Mouse (Mus musculus) forebrain, postnatal 0 days (tissue): Measurements from ENCODE around the gene Gm3573. TPM values are rescaled to one million over a fixed set of nuclear protein-coding genes. Genes with fewer than 3 reads are reported as not detected.
"Not testable (repeated sequence)": the region's sequence is repeated elsewhere in the genome, so short reads cannot be mapped to it uniquely, and the experiment has no call there.

ENCODE experiments used
- ATAC-seq: fragments of 200-750 bp; cut with Nextera tagmentation; 2 replicates; pipeline ENCODE4 v1.8.0; 2017; ENCODE audit warnings: mild to moderate bottlenecking, moderate library complexity
- DNase-seq: peaks from one replicate; pipeline ENCODE4 v3.0.0-alpha.2; 2015
- H3K27ac ChIP-seq: fragments of 300-500 bp; sonication (generic); 2 replicates; pipeline ENCODE4 v1.5.1; 2014; ENCODE audit warnings: low read depth, mild to moderate bottlenecking, antibody characterized with exemption, low read length, moderate library complexity, mixed read lengths
- H3K27me3 ChIP-seq: fragments of 300-500 bp; sonication (generic); 2 replicates; pipeline ENCODE4 v1.6.1; 2014; ENCODE audit warnings: mild to moderate bottlenecking, low read length, mixed read lengths; ENCODE audit not compliant: insufficient read depth
- H3K36me3 ChIP-seq: fragments of 300-500 bp; sonication (generic); 2 replicates; pipeline ENCODE4 v1.6.1; 2014; ENCODE audit warnings: mild to moderate bottlenecking, moderate library complexity; ENCODE audit not compliant: insufficient read depth
- H3K4me1 ChIP-seq: fragments of 300-500 bp; sonication (generic); 2 replicates; pipeline ENCODE4 v1.6.1; 2014; ENCODE audit warnings: antibody characterized with exemption; ENCODE audit not compliant: insufficient read depth
- H3K4me2 ChIP-seq: fragments of 300-500 bp; sonication (generic); 2 replicates; pipeline ENCODE4 v1.6.1; 2014; ENCODE audit warnings: low read depth, mild to moderate bottlenecking, moderate library complexity
- H3K4me3 ChIP-seq: fragments of 300-500 bp; sonication (generic); 2 replicates; pipeline ENCODE4 v1.5.1; 2014; ENCODE audit warnings: low read depth, low read length, mixed read lengths
- H3K9ac ChIP-seq: fragments of 300-500 bp; sonication (generic); 2 replicates; pipeline ENCODE4 v1.6.1; 2014; ENCODE audit warnings: mild to moderate bottlenecking
- H3K9me3 ChIP-seq: fragments of 300-500 bp; sonication (generic); 2 replicates; pipeline ENCODE4 v1.6.1; 2016; ENCODE audit warnings: low read length
- WGBS: fragments of 180-500 bp; shearing (Covaris S2); extraction: QIAGEN DNeasy Blood & Tissue Kit; methylation state at CpG from one replicate; pipeline ENCODE4 v1.1.7; 2014; 5-methylcytosine and 5-hydroxymethylcytosine counted together
- polyA plus RNA-seq: library from polyadenylated mRNA; unstranded; fragments of >200 nt; fragmentation: Nextera tagmentation; extraction: Ambion mirVana; gene quantifications from 2 replicates; pipeline ENCODE4 v1.2.1, GENCODE M21; 2015
- total RNA-seq: library from RNA; depleted of rRNA; stranded (reverse); fragments of >200 nt; gene quantifications from 2 replicates; pipeline ENCODE4 v1.2.3, GENCODE M21; 2014; rRNA removed

Gene Gm3573
- not detected in 2 replicates for total RNA-seq
- not detected in 2 replicates for polyA plus RNA-seq

DNA sequence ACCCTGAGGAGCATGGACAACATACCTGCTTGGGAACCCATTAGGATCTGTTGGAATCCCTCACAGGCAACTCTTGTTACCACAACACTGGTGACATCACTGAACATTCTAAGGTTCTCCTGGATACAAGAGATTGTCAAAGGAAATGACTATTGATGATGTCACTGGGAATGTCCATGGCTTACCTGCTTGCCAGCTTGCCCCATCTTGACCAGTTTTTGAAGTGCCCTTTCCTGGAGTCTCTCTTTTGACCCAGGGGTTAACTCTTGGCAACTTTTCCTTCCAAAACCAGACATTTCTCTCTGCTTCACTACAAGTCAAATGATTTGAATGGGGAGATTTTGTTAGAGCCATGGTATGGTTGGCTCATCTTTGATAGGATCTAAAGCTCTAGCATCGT is at the start of gene Gm3573:
Gene Gm3573, minus strand, starts transcription at position 101 of the 400 bp plus-strand sequence.
- H3K4me2 ChIP-seq, H3K36me3 ChIP-seq, H3K27ac ChIP-seq, H3K4me1 ChIP-seq, H3K4me3 ChIP-seq, H3K9ac ChIP-seq, H3K27me3 ChIP-seq, ATAC-seq, DNase-seq, H3K9me3 ChIP-seq: not testable (repeated sequence)
- WGBS, result no CpG with 5 or more reads among the region's 1 CpGs

DNA sequence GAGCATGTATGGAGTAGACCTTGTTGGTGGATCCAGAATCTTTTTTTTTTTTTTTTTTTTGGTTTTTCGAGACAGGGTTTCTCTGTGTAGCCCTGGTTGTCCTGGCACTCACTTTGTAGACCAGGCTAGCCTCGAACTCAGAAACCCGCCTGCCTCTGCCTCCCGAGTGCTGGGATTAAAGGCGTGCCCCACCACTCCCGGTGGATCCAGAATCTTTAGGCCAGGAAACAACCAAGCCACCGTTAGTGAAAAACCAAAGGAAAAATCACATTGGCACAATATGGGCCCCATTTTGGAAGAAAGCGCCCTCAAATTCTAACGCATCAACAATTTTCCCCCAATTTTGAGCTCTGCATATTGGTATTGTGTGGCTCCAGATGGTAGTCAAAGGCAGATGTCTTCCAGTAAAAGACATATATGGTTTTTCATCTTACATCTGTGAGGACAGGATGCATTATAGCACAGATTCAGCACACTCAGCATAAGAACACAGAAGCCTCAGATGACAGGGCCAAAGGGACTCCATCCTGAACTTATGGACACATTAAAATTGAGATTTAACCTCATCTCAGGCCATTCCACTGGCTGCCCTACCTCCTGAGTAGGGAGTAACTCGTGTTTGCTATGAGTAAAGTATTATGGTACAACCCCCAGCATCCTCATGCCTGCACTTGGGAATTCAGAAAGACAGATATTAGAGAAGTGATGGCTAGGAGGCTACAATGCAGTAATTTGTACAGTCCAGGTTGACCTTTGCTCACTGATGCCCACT is 26.4 kb upstream of the Gm3573 start:
- not testable (repeated sequence) for DNase-seq
- 77% methylated on average over 8 of the region's 10 CpGs for WGBS

DNA sequence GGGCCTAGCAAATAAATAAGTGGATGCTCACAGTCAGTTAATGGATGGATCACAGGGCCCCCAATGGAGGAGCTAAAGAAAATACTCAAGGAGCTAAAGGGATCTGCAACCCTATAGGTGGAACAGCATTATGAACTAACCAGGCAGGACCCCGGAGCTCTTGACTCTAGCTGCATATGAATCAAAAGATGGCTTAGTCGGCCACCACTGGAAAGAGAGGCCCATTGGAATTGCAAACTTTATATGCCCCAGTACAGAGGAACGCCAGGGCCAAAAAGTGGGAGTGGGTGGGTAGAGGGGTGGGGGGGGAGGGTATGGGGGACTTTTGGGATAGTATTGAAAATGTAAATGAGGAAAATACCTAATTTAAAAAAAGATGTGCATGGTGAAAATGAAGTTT is 6.7 kb downstream of the Gm3573 start:
- H3K4me1 ChIP-seq, H3K27ac ChIP-seq, DNase-seq, H3K9me3 ChIP-seq, H3K4me2 ChIP-seq, ATAC-seq, H3K36me3 ChIP-seq, H3K27me3 ChIP-seq, H3K4me3 ChIP-seq, H3K9ac ChIP-seq: not testable (repeated sequence)
- WGBS, result 84% methylated on average over 3 of the region's 3 CpGs

More for the DNA sequence above, 26.4 kb upstream of the Gm3573 start:
- ATAC-seq, H3K27ac ChIP-seq, H3K36me3 ChIP-seq, H3K4me1 ChIP-seq, H3K27me3 ChIP-seq, H3K9ac ChIP-seq, H3K4me3 ChIP-seq, H3K4me2 ChIP-seq, H3K9me3 ChIP-seq: not testable (repeated sequence)

DNA sequence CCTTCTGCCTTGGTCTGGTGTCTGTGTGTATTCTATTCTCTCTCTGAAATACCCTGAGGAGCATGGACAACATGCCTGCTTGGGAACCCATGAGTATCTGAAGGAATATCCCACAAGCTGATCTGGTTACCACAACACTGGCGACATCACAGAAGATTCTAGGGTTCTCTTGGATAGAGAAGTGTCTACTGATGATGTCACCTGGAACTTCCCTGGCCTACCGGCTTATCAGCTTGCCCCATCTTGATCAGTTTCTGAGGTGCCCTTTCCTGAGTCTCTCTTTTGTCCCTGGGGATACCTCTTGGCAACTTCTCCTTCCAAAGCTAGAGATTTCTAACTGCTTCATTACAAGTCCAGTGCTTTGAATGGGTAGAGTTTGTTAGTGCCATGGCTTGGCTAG is 28.1 kb downstream of the Gm3573 start, which contains the start of gene Gm17027:
Gene Gm17027, minus strand, starts transcription at position 101 of the 400 bp plus-strand sequence.
- H3K4me1 ChIP-seq, H3K27me3 ChIP-seq, H3K9ac ChIP-seq, H3K4me2 ChIP-seq, H3K36me3 ChIP-seq, H3K4me3 ChIP-seq, H3K27ac ChIP-seq, DNase-seq, ATAC-seq, H3K9me3 ChIP-seq: not testable (repeated sequence)
- WGBS, result 77% methylated on average over 1 of the region's 2 CpGs

Other genes starting within 250 kb of the Gm3573 start
- gene 1700024B05Rik, start 246.8 kb downstream of the Gm3573 start, total RNA-seq, result not detected in 2 replicates
- gene 1700024B05Rik, start 246.8 kb downstream of the Gm3573 start, polyA plus RNA-seq, result not detected in 2 replicates
- not detected in 2 replicates for gene Gm6401, start 222.9 kb downstream of the Gm3573 start, total RNA-seq
- not detected in 2 replicates for gene Gm6401, start 222.9 kb downstream of the Gm3573 start, polyA plus RNA-seq
- gene Gm3543, start 207.5 kb downstream of the Gm3573 start, total RNA-seq, result not detected in 2 replicates
- gene Gm3543, start 207.5 kb downstream of the Gm3573 start, polyA plus RNA-seq, result not detected in 2 replicates
- not detected in 2 replicates for gene Gm7951, start 73.4 kb downstream of the Gm3573 start, total RNA-seq
- not detected in 2 replicates for gene Gm7951, start 73.4 kb downstream of the Gm3573 start, polyA plus RNA-seq
- not detected in 2 replicates for gene Gm17027, start 28.2 kb downstream of the Gm3573 start, total RNA-seq
- not detected in 2 replicates for gene Gm17027, start 28.2 kb downstream of the Gm3573 start, polyA plus RNA-seq
- not detected in 2 replicates for gene Gm17026, start 69.3 kb upstream of the Gm3573 start, total RNA-seq
- gene Gm17026, start 69.3 kb upstream of the Gm3573 start, polyA plus RNA-seq, result not detected in 2 replicates
- not detected in 2 replicates for gene Gm9611, start 106.6 kb upstream of the Gm3573 start, total RNA-seq
- gene Gm9611, start 106.6 kb upstream of the Gm3573 start, polyA plus RNA-seq, result not detected in 2 replicates
- gene Gm7995, start 119.4 kb upstream of the Gm3573 start, total RNA-seq, result not detected in 2 replicates
- gene Gm7995, start 119.4 kb upstream of the Gm3573 start, polyA plus RNA-seq, result not detected in 2 replicates
- gene Gm8005, start 248.9 kb upstream of the Gm3573 start, total RNA-seq, result not detected in 2 replicates
- not detected in 2 replicates for gene Gm8005, start 248.9 kb upstream of the Gm3573 start, polyA plus RNA-seq